Mouse (Mus musculus) heart, embryonic 11.5 days (tissue): Measurements from ENCODE around the gene Cc2d1a. TPM values are rescaled to one million over a fixed set of nuclear protein-coding genes. Genes with fewer than 3 reads are reported as not detected.

Experiments used
- ATAC-seq: fragments of 200-750 bp; cut with Nextera tagmentation; replicated peaks from 2 replicates; pipeline ENCODE4 v1.8.0; 2017; ENCODE audit warnings: moderate library complexity; ENCODE audit not compliant: insufficient number of reproducible peaks, low FRiP score, low TSS enrichment
- H3K27ac ChIP-seq: fragments of 300-500 bp; sonication (generic); 2 replicates; pipeline ENCODE4 v1.5.1; 2014; ENCODE audit warnings: mild to moderate bottlenecking, low read depth, low read length
- H3K27me3 ChIP-seq: fragments of 300-500 bp; sonication (generic); 2 replicates; pipeline ENCODE4 v1.6.1; 2014; ENCODE audit warnings: mild to moderate bottlenecking, low read length, mixed read lengths; ENCODE audit not compliant: control insufficient read depth, insufficient read depth
- H3K36me3 ChIP-seq: fragments of 300-500 bp; sonication (generic); 2 replicates; pipeline ENCODE4 v1.6.1; 2014; ENCODE audit warnings: mild to moderate bottlenecking, low read length, moderate library complexity, mixed read lengths; ENCODE audit not compliant: control insufficient read depth, insufficient read depth
- H3K4me1 ChIP-seq: fragments of 300-500 bp; sonication (generic); 2 replicates; pipeline ENCODE4 v1.6.1; 2014; ENCODE audit warnings: low read length; ENCODE audit not compliant: control insufficient read depth, insufficient read depth
- H3K4me2 ChIP-seq: fragments of 300-500 bp; sonication (generic); 2 replicates; pipeline ENCODE4 v1.6.1; 2014; ENCODE audit warnings: mild to moderate bottlenecking, moderate library complexity
- H3K4me3 ChIP-seq: fragments of 300-500 bp; sonication (generic); 2 replicates; pipeline ENCODE4 v1.5.1; 2014; ENCODE audit warnings: low read depth, low read length
- H3K9ac ChIP-seq: fragments of 300-500 bp; sonication (generic); 2 replicates; pipeline ENCODE4 v1.6.1; 2014; ENCODE audit warnings: mild to moderate bottlenecking, low read depth, low read length, moderate library complexity
- H3K9me3 ChIP-seq: fragments of 300-500 bp; sonication (generic); replicated peaks from 2 replicates; pipeline ENCODE4 v1.6.1; 2016; ENCODE audit warnings: low read length; ENCODE audit not compliant: control insufficient read depth
- WGBS: fragments of 180-500 bp; shearing (Covaris S2); extraction: QIAGEN DNeasy Blood & Tissue Kit; methylation state at CpG from one replicate; pipeline ENCODE4 v1.1.7; 2014; ENCODE audit not compliant: insufficient replicate concordance; 5-methylcytosine and 5-hydroxymethylcytosine counted together
- polyA plus RNA-seq: library from polyadenylated mRNA; unstranded; fragments of >200 nt; fragmentation: Nextera tagmentation; extraction: Ambion mirVana; gene quantifications from 2 replicates; pipeline ENCODE4 v1.2.1, GENCODE M21; 2014

Gene Cc2d1a
- 11.1 and 12.6 TPM in 2 replicates for polyA plus RNA-seq

DNA sequence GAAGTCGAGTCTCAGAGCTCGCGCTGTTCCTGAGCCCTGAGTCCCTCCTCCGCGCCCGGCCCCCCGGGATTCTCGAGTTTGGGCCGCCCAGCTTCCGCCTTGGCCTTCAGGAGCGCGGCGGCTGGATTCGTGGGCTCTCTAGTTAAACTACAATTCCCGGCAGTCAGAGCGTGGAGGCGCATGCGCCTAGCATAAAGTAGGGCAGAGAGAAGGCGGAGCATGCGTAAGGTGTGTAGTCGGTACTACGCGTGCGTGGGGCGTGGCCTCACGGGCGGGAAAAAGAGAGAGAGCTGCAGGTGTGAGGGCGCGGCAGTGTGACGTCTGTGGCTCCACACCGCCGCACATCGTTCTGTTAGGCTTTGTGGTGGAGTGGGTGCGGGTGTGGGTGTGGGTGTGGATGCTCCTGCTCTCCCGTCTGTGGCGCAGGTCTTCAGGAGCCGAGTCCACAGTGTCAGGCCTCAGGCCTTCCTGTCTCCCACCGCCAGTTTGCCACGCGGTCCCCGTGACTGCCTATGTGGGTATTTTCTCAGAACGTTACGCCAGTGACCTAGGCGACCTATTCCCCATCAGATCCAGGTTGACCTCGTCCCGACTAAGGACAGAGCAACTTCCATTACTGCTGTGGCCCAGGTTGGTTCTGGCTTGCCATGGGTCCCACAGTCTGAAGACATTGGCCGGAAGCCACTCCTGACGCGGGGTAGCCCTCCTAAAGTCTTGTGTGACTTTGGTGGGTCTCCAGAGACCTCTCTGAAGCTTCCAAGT lies at the start of gene Cc2d1a, which contains the start of gene 4930432K21Rik:
Gene Cc2d1a, minus strand, starts transcription at position 168 of the 762 bp plus-strand sequence.
Gene 4930432K21Rik, plus strand, starts transcription at position 257 of the 762 bp plus-strand sequence.
- H3K4me1 ChIP-seq: peaks cover 15% of the 10 kb centered on the region
- peak within 1 kb of the TSS; percentile 91 for H3K9ac ChIP-seq
- no peaks in the 10 kb centered on the region for H3K9me3 ChIP-seq
- H3K36me3 ChIP-seq: peaks cover 10% of the 10 kb centered on the region
- peak within 1 kb of the TSS; percentile 74 for H3K4me3 ChIP-seq
- WGBS: 15% methylated on average over 49 of the region's 49 CpGs
- peak within 1 kb of the TSS; percentile 92 for H3K4me2 ChIP-seq
- no peaks in the 10 kb centered on the region for H3K27me3 ChIP-seq
- ATAC-seq: peak; percentile 88
- H3K27ac ChIP-seq: no peak within 1 kb of the TSS

DNA sequence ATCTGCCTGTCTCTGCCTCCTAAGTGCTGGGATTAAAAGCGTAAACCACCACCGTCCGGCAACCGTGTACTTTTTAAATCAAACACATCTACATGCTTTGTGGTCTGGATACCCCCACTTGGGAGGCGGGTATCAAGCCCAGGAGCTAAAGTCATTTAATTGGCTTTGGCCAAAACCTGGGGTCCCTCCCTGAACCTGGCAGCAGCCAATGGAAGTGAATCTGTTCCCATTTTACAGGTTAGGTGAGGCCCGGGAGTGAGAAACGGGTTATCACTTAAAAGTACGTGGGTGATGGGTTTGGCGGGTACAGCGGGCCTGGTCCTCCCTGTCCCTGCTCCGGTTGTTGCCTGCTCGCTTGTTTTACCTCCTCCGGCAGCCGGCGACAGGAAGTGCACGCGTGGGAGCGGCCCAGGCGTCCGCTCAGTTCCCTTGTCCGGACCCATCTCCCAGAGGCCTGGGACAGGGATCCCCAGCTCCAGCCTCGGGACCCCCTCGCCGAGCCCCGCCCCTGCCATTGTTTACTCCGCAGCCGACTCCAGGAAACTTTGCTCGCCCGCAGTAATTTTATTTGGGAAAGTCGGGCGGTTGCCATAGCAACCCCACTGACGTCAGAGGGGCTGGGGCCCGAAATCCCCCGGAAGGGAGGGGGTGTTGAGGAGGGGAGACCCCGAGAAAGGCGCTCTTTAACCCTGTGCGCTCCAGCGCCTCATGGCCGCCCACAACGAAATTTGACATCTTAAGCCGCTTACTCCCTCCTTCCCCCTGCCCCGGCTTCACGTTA lies 49.6 kb upstream of the Cc2d1a start:
- WGBS: 3% methylated on average over 43 of the region's 43 CpGs
- no peaks in the 10 kb centered on the region for H3K9me3 ChIP-seq

DNA sequence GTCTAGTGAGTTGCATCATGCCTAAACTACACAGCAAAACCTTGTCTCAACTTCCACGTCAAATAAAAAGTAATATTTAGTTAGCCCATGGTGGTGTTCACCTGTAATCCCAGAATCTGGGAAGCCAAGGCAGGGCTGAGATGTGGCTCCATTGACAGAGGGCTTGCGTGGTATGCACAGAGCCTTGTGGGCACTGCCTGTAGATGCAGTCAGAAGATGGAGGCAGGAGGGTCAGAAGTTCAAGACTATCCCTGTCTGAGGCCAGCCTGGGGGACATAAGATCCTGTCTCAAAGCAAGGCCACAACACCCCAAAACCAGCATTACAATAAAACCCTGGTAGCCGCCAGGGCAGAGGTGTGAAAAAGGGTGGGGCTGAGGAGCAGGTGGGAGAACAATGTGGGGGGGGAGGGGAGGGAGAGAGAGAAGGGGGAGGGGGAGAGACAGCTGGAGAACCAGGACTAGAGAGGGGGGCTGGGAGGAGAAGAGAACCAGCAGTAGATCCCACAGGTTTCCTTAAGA lies 46.5 kb upstream of the Cc2d1a start:
- no peak overlapping the region for H3K27ac ChIP-seq
- peaks cover 30% of the 10 kb centered on the region for H3K4me1 ChIP-seq
- H3K9me3 ChIP-seq: no peaks in the 10 kb centered on the region
- no peak overlapping the region for H3K4me2 ChIP-seq
- no peaks in the 10 kb centered on the region for H3K36me3 ChIP-seq
- no peak for ATAC-seq
- H3K4me3 ChIP-seq: no peak overlapping the region
- 68% methylated on average over 3 of the region's 3 CpGs for WGBS
- H3K27me3 ChIP-seq: no peaks in the 10 kb centered on the region
- no peak overlapping the region for H3K9ac ChIP-seq

More for the DNA sequence above, 49.6 kb upstream of the Cc2d1a start:
- H3K4me2 ChIP-seq: peak overlapping the region; percentile 72
- no peaks in the 10 kb centered on the region for H3K27me3 ChIP-seq
- H3K36me3 ChIP-seq: no peaks in the 10 kb centered on the region
- H3K4me3 ChIP-seq: peak overlapping the region; percentile 56
- H3K27ac ChIP-seq: peak overlapping the region; percentile 98
- ATAC-seq: peak; percentile 24
- H3K4me1 ChIP-seq: peaks cover 45% of the 10 kb centered on the region
- peak overlapping the region; percentile 81 for H3K9ac ChIP-seq

DNA sequence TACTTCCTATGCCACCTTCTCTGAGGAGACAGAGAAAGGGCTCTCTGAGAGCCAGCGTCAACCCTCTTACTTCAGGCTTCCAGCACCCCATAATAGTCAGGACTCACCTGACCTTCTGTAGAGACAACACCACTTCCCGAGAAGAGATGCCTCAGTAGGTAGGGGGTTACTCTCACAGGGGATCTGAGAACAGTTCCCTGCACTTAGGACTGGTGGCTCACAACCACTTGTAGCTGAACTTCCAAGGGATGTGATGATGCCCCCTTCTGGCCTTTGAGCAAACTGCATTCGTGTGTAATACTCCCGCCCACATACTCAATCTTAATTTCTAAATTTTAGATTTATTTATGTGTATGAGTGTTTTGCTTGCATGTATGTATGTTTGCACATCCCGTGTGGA lies 45.8 kb upstream of the Cc2d1a start:
- 76% methylated on average over 5 of the region's 5 CpGs for WGBS
- no peaks in the 10 kb centered on the region for H3K27me3 ChIP-seq
- H3K36me3 ChIP-seq: no peaks in the 10 kb centered on the region
- ATAC-seq: no peak
- H3K4me2 ChIP-seq: no peak overlapping the region
- no peak overlapping the region for H3K4me3 ChIP-seq
- H3K27ac ChIP-seq: no peak overlapping the region
- no peak overlapping the region for H3K9ac ChIP-seq
- H3K4me1 ChIP-seq: peaks cover 23% of the 10 kb centered on the region
- H3K9me3 ChIP-seq: no peaks in the 10 kb centered on the region

DNA sequence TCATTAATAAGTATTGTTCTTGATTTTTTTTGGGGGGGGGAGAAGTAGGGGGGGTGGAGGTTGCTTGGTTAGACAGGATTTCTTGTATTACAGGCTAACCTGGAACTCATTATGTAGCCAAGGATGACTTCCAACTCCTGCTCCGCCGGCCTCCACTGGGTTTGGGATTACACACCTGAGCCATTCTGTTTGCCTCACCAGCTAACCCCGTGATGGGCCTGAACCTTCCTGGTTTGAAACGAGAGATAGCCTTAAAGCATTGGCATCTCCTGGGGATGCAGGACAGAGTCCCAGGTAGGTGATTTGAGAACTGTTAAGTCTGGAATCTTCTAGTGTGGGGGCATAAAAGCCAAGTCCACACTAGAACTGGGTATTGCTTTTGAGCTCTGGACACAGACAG lies 45.4 kb upstream of the Cc2d1a start:
- Histone ChIP-seq H3K4me2 (peak overlapping the region; percentile 74; the same call in 1 of the 2 replicates), H3K4me1 (peaks cover 19% of the 10 kb centered on the region), H3K36me3 (no peaks in the 10 kb centered on the region), H3K4me3 (no peak overlapping the region), H3K27ac (peak overlapping the region; percentile 98; the same call in 1 of the 2 replicates), H3K27me3 (no peaks in the 10 kb centered on the region), H3K9me3 (no peaks in the 10 kb centered on the region), H3K9ac (no peak overlapping the region)
- WGBS: 64% methylated on average over 4 of the region's 4 CpGs
- ATAC-seq: no peak

DNA sequence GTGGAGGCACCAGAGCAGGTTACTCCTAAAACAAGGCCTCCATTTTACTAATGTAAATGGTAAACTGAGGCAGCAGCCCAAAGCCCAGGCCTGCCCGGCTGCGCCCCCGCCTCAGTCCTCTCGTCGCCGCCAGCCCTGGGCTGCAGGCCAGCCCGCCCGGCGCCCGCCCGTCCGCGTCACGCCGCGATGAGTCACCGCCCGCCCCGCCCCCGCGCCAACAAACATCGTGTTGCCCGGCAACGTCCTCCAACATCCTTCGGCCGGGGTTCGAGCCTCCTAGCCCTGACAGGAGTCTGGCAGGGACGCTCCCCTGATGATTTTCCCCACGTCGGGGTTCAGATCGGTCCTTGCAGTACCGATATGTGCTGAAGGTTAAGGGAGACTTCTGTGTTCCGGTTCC lies 44.8 kb upstream of the Cc2d1a start:
- no peaks in the 10 kb centered on the region for H3K9me3 ChIP-seq
- peak overlapping the region; percentile 74 for H3K4me2 ChIP-seq
- peaks cover 14% of the 10 kb centered on the region for H3K4me1 ChIP-seq
- 3% methylated on average over 32 of the region's 33 CpGs for WGBS
- H3K4me3 ChIP-seq: peak overlapping the region; percentile 33
- H3K27ac ChIP-seq: peak overlapping the region; percentile 98
- no peaks in the 10 kb centered on the region for H3K27me3 ChIP-seq
- peak overlapping the region; percentile 72 for H3K9ac ChIP-seq
- no peaks in the 10 kb centered on the region for H3K36me3 ChIP-seq
- peak; percentile 83 for ATAC-seq

DNA sequence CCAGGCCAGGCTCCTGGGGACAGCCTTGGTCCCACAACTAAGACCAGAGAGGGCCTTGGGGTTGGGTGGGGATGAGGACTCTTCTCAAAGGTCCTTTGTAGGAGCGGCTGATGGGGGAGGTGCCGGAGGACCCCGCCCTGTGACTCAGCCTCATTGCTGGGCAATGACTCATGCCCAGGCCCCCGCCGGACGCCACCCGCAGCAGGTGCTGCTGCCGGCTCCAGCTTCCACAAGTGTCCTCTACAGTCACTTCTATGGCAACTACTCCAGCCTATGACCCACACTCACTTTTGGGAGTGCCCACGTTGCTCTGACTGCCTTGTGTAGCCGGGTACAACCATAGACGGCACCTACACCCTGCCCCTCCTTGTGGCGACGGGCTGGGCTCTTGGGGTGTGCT lies 44.3 kb upstream of the Cc2d1a start:
- Histone ChIP-seq H3K4me3 (peak overlapping the region; percentile 33), H3K4me1 (peaks cover 14% of the 10 kb centered on the region), H3K27me3 (no peaks in the 10 kb centered on the region), H3K4me2 (peak overlapping the region; percentile 74), H3K27ac (peak overlapping the region; percentile 98), H3K9ac (peak overlapping the region; percentile 72), H3K9me3 (no peaks in the 10 kb centered on the region), H3K36me3 (no peaks in the 10 kb centered on the region)
- WGBS: 11% methylated on average over 13 of the region's 13 CpGs
- ATAC-seq: peak; percentile 89

DNA sequence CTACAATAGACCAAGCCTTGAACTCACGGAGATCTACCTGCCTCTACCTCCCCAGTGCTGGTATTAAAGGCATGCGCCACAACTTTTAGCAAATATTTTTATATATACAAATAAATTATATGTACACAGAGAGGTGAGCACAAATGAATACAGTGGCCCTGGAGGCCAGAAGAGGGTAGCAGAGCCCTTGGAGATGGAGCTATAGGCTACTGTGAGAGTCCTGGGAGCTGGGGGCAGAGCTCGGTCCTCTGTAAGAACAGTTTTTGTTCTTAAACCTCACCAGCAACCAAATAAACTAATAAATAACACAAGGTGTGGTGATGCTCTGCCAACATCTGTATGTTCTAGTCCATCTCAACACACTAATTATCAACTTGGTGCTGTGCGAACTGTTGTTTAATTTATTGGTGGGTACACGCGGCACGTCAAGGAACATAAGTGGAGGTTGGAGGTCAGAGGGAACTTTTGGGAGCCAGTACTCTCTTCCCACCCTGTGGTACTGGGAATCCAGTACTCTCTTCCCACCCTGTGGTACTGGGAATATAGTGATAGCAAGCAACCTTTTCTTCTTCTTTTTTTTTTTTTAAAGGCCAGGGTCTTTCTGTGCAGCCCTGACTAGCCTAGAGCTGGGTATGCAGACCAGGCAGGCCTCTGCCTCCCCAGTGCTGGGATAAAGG lies 42.6 kb upstream of the Cc2d1a start:
- H3K4me1 ChIP-seq: peaks cover 14% of the 10 kb centered on the region
- no peak overlapping the region for H3K4me2 ChIP-seq
- H3K9me3 ChIP-seq: no peaks in the 10 kb centered on the region
- no peaks in the 10 kb centered on the region for H3K27me3 ChIP-seq
- H3K4me3 ChIP-seq: no peak overlapping the region
- 94% methylated on average over 7 of the region's 7 CpGs for WGBS
- no peak for ATAC-seq
- no peak overlapping the region for H3K9ac ChIP-seq
- H3K27ac ChIP-seq: peak overlapping the region; percentile 54; the same call in 1 of the 2 replicates
- no peaks in the 10 kb centered on the region for H3K36me3 ChIP-seq
